In the genomic region with DNA sequence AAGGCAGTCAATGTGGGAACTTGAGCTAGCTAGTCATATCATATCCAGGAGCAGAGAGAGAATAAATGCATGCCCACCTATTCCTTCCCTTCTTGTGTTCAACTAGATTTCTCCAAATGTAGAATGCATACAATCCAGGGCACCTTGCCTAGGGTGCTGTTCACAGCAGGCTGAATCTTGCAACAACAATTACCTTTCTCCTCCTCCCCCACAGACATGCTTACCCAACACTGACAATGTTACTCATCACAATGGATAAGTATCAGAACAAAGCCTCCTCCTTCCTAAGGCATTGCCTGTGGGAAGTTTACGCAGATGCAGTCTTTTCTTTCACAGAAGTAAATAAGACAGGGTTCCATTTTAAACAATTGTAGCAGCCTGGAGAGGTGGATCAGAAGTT, we compare ENCODE assay signal across 23 mouse cellular contexts. TPM values are rescaled to one million over a fixed set of nuclear protein-coding genes. Genes with fewer than 3 reads are reported as not detected.
DNase-seq lines count a peak whose midpoint lies in the region; TF ChIP-seq lines count a peak whose summit lies in the region.
"Had no signal": no experiment of that assay in that cellular context is flagged by ENCODE, and none has a peak within 500 bp of the region (broad histone marks: within the 10 kb centered on the region; RNA-seq: fewer than 3 reads in every experiment).

No protein-coding gene starts in this region.

- no peaks in the 10 kb centered on the region for H3K36me3 ChIP-seq in ES-Bruce4 (ENCODE audit: control insufficient read depth, insufficient read depth, low read length, poor library complexity, severe bottlenecking)
- H3K36me3 ChIP-seq in ES-E14 (ENCODE audit: control insufficient read depth, insufficient read depth, low read length, poor library complexity, severe bottlenecking) = no peaks in the 10 kb centered on the region
- H3K36me3 ChIP-seq: embryonic facial prominence, embryonic 13.5 days; embryonic facial prominence, embryonic 15.5 days; forebrain, embryonic 15.5 days had no signal

- H3K9ac ChIP-seq in ES-Bruce4 (ENCODE audit: low read depth, poor library complexity, severe bottlenecking) (no peak overlapping the region), ES-E14 (ENCODE audit: insufficient read depth, low read depth, low read length, poor library complexity, severe bottlenecking) (no peak overlapping the region)
- H3K9ac ChIP-seq: embryonic facial prominence, embryonic 13.5 days; embryonic facial prominence, embryonic 15.5 days; forebrain, embryonic 13.5 days; forebrain, embryonic 15.5 days had no signal

- no peak for DNase-seq in layer of hippocampus, adult 2 months (ENCODE audit: low spot score in 2 of 2)
- no peak for DNase-seq in layer of hippocampus, postnatal 14 days (ENCODE audit: low spot score in 2 of 2)
- no peak for DNase-seq in ES-E14 (ENCODE audit: low read depth, low spot score)
- DNase-seq in ZHBTc4 (ENCODE audit: low read depth, low spot score) = peak; percentile 63
- DNase-seq in urinary bladder, postnatal 4 days (ENCODE audit: low spot score in 2 of 2) = no peak
- no peak for DNase-seq in frontal cortex, postnatal 36 days (ENCODE audit: low spot score in 2 of 2)
- DNase-seq in right cerebral cortex, postnatal 25 days = no peak
- DNase-seq: adrenal gland, adult 2 months; adrenal gland, postnatal 10 days; adrenal gland, postnatal 25 days; cerebellum, adult 11 months; cerebellum, adult 18-20 months; cerebellum, adult 8-10 months; cerebellum, adult 9-11 months; cerebellum, postnatal 14 days; cerebellum, postnatal 36 days; embryo, embryonic 11 days had no signal

- TF ChIP-seq EP300 in ES-Bruce4 (IDR thresholded peaks at IDR 0.05; ENCODE audit: insufficient read depth, low read depth, low read length) = 0 out of 2 replicates have a peak, but pooled peaks have one; percentile 34

- 0 out of 2 replicates have a peak overlapping the region, but pooled peaks have one; percentile 14 for H3K27ac ChIP-seq in layer of hippocampus, adult 2 months
- H3K27ac ChIP-seq in ES-Bruce4 (ENCODE audit: insufficient read depth, low read length) (peak overlapping the region; percentile 89), ES-E14 (ENCODE audit: insufficient read depth, low read depth, low read length, poor library complexity, severe bottlenecking) (peak overlapping the region; percentile 45; the same call in 1 of the 2 replicates)
- H3K27ac ChIP-seq: embryonic facial prominence, embryonic 13.5 days; embryonic facial prominence, embryonic 15.5 days; forebrain, embryonic 13.5 days; forebrain, embryonic 15.5 days had no signal

- H3K27me3 ChIP-seq in ES-Bruce4 (ENCODE audit: control insufficient read depth, insufficient read depth, low read length, poor library complexity, severe bottlenecking) = no peaks in the 10 kb centered on the region
- H3K27me3 ChIP-seq: embryonic facial prominence, embryonic 13.5 days; embryonic facial prominence, embryonic 15.5 days; forebrain, embryonic 13.5 days; forebrain, embryonic 15.5 days had no signal

- H3K4me1 ChIP-seq in ES-Bruce4 (ENCODE audit: control insufficient read depth, insufficient read depth, low read length) (peaks cover 2% of the 10 kb centered on the region), ES-E14 (ENCODE audit: control insufficient read depth in 2 of 2, insufficient read depth in 2 of 2, low read length in 2 of 2, poor library complexity in 1 of 2) (peaks cover 0 to 4% of the 10 kb centered on the region in 2 experiments; a peak in 3 of 4 replicates)
- H3K4me1 ChIP-seq: embryonic facial prominence, embryonic 13.5 days; embryonic facial prominence, embryonic 15.5 days; forebrain, embryonic 13.5 days; forebrain, embryonic 15.5 days had no signal

- no peak for TF ChIP-seq CTCF in layer of hippocampus, adult 2 months (conservative IDR thresholded peaks at IDR 0.05)
- no peak for TF ChIP-seq CTCF in ES-Bruce4 (IDR thresholded peaks at IDR 0.05; ENCODE audit: low read depth, low read length)

- no peak for TF ChIP-seq POLR2A in ES-Bruce4 (IDR thresholded peaks at IDR 0.05; ENCODE audit: insufficient read depth, low read length)

- in situ Hi-C loops in ES-E14 (cut with MboI; ENCODE audit: low sequenced_read_pairs in 2 of 2, unreplicated experiment in 2 of 2) = no loop called here

- no peak overlapping the region for H3K4me3 ChIP-seq in layer of hippocampus, adult 2 months
- H3K4me3 ChIP-seq in ES-Bruce4 (ENCODE audit: low read depth, low read length) (no peak overlapping the region), ES-E14 (ENCODE audit: insufficient read depth in 1 of 2, low read depth in 1 of 2, low read length in 2 of 2, poor library complexity in 1 of 2, severe bottlenecking in 1 of 2) (no peak overlapping the region)
- H3K4me3 ChIP-seq: embryonic facial prominence, embryonic 13.5 days; embryonic facial prominence, embryonic 15.5 days; erythroblast, embryonic 14.5 days; forebrain, embryonic 13.5 days; forebrain, embryonic 15.5 days had no signal

- H3K9me3 ChIP-seq in ES-Bruce4 (replicated peaks; ENCODE audit: control insufficient read depth, insufficient read depth, low read length, poor library complexity, severe bottlenecking) = no peaks in the 10 kb centered on the region
- no peaks in the 10 kb centered on the region for H3K9me3 ChIP-seq in ES-E14 (ENCODE audit: control insufficient read depth, insufficient read depth, low read depth, low read length)
- H3K9me3 ChIP-seq: embryonic facial prominence, embryonic 13.5 days; embryonic facial prominence, embryonic 15.5 days; forebrain, embryonic 13.5 days; forebrain, embryonic 15.5 days had no signal

TF ChIP-seq in ES-E14, 5 proteins besides CTCF, POLR2A, EP300 and RAD21:
- TF ChIP-seq HCFC1 (IDR thresholded peaks at IDR 0.05; ENCODE audit: borderline replicate concordance, insufficient read depth, low read length) = no peak
- no peak for TF ChIP-seq CHD2 (IDR thresholded peaks at IDR 0.05; ENCODE audit: low read depth, low read length)
- TF ChIP-seq MAFK (IDR thresholded peaks at IDR 0.05; ENCODE audit: insufficient read depth, low read depth, low read length) = no peak
- TF ChIP-seq ZC3H11A (IDR thresholded peaks at IDR 0.05; ENCODE audit: borderline replicate concordance, low read depth, low read length) = no peak
- no peak for TF ChIP-seq ZNF384 (IDR thresholded peaks at IDR 0.05; ENCODE audit: low read depth, low read length)

RNA-seq across cellular contexts. Expression of a gene that starts 11.0 kb away (rescaled TPM):
- total RNA-seq in layer of hippocampus, adult 2 months (2021) = 100 to 1,000 TPM; 834 to 835 TPM
- 100 to 1,000 TPM; 800 to 831 TPM for total RNA-seq in layer of hippocampus, postnatal 14 days (2021)
- polyA plus RNA-seq in ES-Bruce4 (2011; ENCODE audit: insufficient read depth, insufficient read length, low read depth, missing spikeins) = 91.4 and 93.4 TPM in 2 replicates
- total RNA-seq in ES-E14 (2012; rRNA removed) = 131 and 165 TPM in 2 replicates

RNA-seq across cellular contexts. Expression of a gene that starts 15.8 kb away (rescaled TPM):
- 1 to 10 TPM; 7.4 to 8.2 TPM for total RNA-seq in layer of hippocampus, adult 2 months (2021)
- 10 to 100 TPM in 1 of 2 experiments, 1 to 10 TPM in 1; 8.9 to 10.8 TPM for total RNA-seq in layer of hippocampus, postnatal 14 days (2021)
- polyA plus RNA-seq in ES-Bruce4 (2011; ENCODE audit: insufficient read depth, insufficient read length, low read depth, missing spikeins) = 51.1 and 56.9 TPM in 2 replicates
- 23.4 and 41.8 TPM in 2 replicates for total RNA-seq in ES-E14 (2012; rRNA removed)
- polyA plus RNA-seq: erythroblast, embryonic 14.5 days had no signal

Comparison
In these comparisons a context has a peak if more than half of its experiments do, and no peak if none do; other contexts are left out.
1. H3K27ac ChIP-seq: peak in every context shown above with its lines; median percentile 89 in ES-Bruce4; 45 in ES-E14; 14 in layer of hippocampus, adult 2 months.